Mouse (Mus musculus): ENCODE measurements around the gene Foxa3. TPM values are rescaled to one million over a fixed set of nuclear protein-coding genes. Genes with fewer than 3 reads are reported as not detected.

Foxa3 gene
- polyA plus RNA-seq, 1 experiment from 2014 or later: 45.8 TPM

- no peak overlapping the region for H3K27ac ChIP-seq (replicated peaks)
- H3K36me3 ChIP-seq (replicated peaks): peaks cover 10% of the 10 kb centered on the region
- no peaks in the 10 kb centered on the region for H3K9me3 ChIP-seq (replicated peaks)
- no peak overlapping the region for H3K9ac ChIP-seq
- no peaks in the 10 kb centered on the region for H3K27me3 ChIP-seq
- 0 out of 2 replicates have a peak overlapping the region, but pooled peaks have one; percentile 83 for H3K4me3 ChIP-seq (replicated peaks)
- ATAC-seq (ENCODE audit: insufficient read depth): no peak
- peak overlapping the region; percentile 99 for H3K4me2 ChIP-seq
- WGBS (ENCODE audit: insufficient replicate concordance): 4% methylated on average over 12 of the region's 12 CpGs
- H3K4me1 ChIP-seq (replicated peaks): peaks cover 75% of the 10 kb centered on the region
Observed at GRCm38 (mm10) chr7:19006476-19006875, 16.9 kb downstream of the Foxa3 start.

GRCm38 (mm10) chr7:19005417-19006121, 17.8 kb downstream of the Foxa3 start:
- 71% methylated on average over 34 of the region's 34 CpGs for WGBS (ENCODE audit: insufficient replicate concordance)
- H3K27me3 ChIP-seq: no peaks in the 10 kb centered on the region
- peak overlapping the region; percentile 83 for H3K4me3 ChIP-seq (replicated peaks)
- H3K4me1 ChIP-seq (replicated peaks): peaks cover 77% of the 10 kb centered on the region
- H3K4me2 ChIP-seq: peak overlapping the region; percentile 99
- H3K36me3 ChIP-seq (replicated peaks): peaks cover 10% of the 10 kb centered on the region
- ATAC-seq (ENCODE audit: insufficient read depth): no peak
- no peak overlapping the region for H3K27ac ChIP-seq (replicated peaks)
- H3K9ac ChIP-seq: peak overlapping the region; percentile 84; the same call in 1 of the 2 replicates
- no peaks in the 10 kb centered on the region for H3K9me3 ChIP-seq (replicated peaks)

GRCm38 (mm10) chr7:19004631-19005079, 18.7 kb downstream of the Foxa3 start:
- Histone ChIP-seq H3K4me2 (peak overlapping the region; percentile 99), H3K4me3 (replicated peaks) (peak overlapping the region; percentile 83), H3K4me1 (replicated peaks) (peaks cover 75% of the 10 kb centered on the region), H3K27me3 (no peaks in the 10 kb centered on the region), H3K9me3 (replicated peaks) (no peaks in the 10 kb centered on the region), H3K9ac (peak overlapping the region; percentile 84), H3K36me3 (replicated peaks) (peaks cover 10% of the 10 kb centered on the region), H3K27ac (replicated peaks) (peak overlapping the region; percentile 92)
- WGBS (ENCODE audit: insufficient replicate concordance): 16% methylated on average over 34 of the region's 34 CpGs
- ATAC-seq (ENCODE audit: insufficient read depth): no peak

GRCm38 (mm10) chr7:19003902-19004630, 19.3 kb downstream of the Foxa3 start, which contains the start of gene Irf2bp1:
Gene Irf2bp1, plus strand, starts transcription at chr7:19004044.
- ATAC-seq (ENCODE audit: insufficient read depth): peak; percentile 56
- Histone ChIP-seq H3K9ac (peak within 1 kb of the TSS; percentile 84), H3K27ac (replicated peaks) (peak within 1 kb of the TSS; percentile 92), H3K36me3 (replicated peaks) (peaks cover 10% of the 10 kb centered on the region), H3K4me2 (peak within 1 kb of the TSS; percentile 99), H3K27me3 (no peaks in the 10 kb centered on the region), H3K9me3 (replicated peaks) (no peaks in the 10 kb centered on the region), H3K4me3 (replicated peaks) (peak within 1 kb of the TSS; percentile 83), H3K4me1 (replicated peaks) (peaks cover 69% of the 10 kb centered on the region)
- under 1% methylated on average over 79 of the region's 90 CpGs for WGBS (ENCODE audit: insufficient replicate concordance)

GRCm38 (mm10) chr7:19002848-19003498, 20.4 kb downstream of the Foxa3 start:
- H3K27me3 ChIP-seq: no peaks in the 10 kb centered on the region
- H3K27ac ChIP-seq (replicated peaks): peak overlapping the region; percentile 92
- H3K9ac ChIP-seq: peak overlapping the region; percentile 56
- ATAC-seq (ENCODE audit: insufficient read depth): peak; percentile 56
- under 1% methylated on average over 17 of the region's 17 CpGs for WGBS (ENCODE audit: insufficient replicate concordance)
- peak overlapping the region; percentile 61 for H3K4me3 ChIP-seq (replicated peaks)
- H3K36me3 ChIP-seq (replicated peaks): peaks cover 10% of the 10 kb centered on the region
- peak overlapping the region; percentile 99 for H3K4me2 ChIP-seq
- H3K4me1 ChIP-seq (replicated peaks): peaks cover 62% of the 10 kb centered on the region
- no peaks in the 10 kb centered on the region for H3K9me3 ChIP-seq (replicated peaks)

- Histone ChIP-seq H3K9ac (peak overlapping the region; percentile 56; the same call in 1 of the 2 replicates), H3K27me3 (no peaks in the 10 kb centered on the region)
- WGBS (ENCODE audit: insufficient replicate concordance): 26% methylated on average over 4 of the region's 4 CpGs
Observed at GRCm38 (mm10) chr7:19002115-19002514, 21.2 kb downstream of the Foxa3 start.

GRCm38 (mm10) chr7:19001807-19002085, 21.6 kb downstream of the Foxa3 start:
- Histone ChIP-seq H3K4me3 (replicated peaks) (peak overlapping the region; percentile 55; the same call in 1 of the 2 replicates), H3K27ac (replicated peaks) (peak overlapping the region; percentile 92)
- 66% methylated on average over 3 of the region's 3 CpGs for WGBS (ENCODE audit: insufficient replicate concordance)

More at GRCm38 (mm10) chr7:19002115-19002514, 21.2 kb downstream of the Foxa3 start:
- no peak for ATAC-seq (ENCODE audit: insufficient read depth)
- no peaks in the 10 kb centered on the region for H3K9me3 ChIP-seq (replicated peaks)
- peak overlapping the region; percentile 99 for H3K4me2 ChIP-seq
- H3K27ac ChIP-seq (replicated peaks): peak overlapping the region; percentile 92
- H3K36me3 ChIP-seq (replicated peaks): peaks cover 14% of the 10 kb centered on the region
- H3K4me1 ChIP-seq (replicated peaks): peaks cover 62% of the 10 kb centered on the region
- peak overlapping the region; percentile 61 for H3K4me3 ChIP-seq (replicated peaks)

GRCm38 (mm10) chr7:19001066-19001806, 22.1 kb downstream of the Foxa3 start:
- Histone ChIP-seq H3K27ac (replicated peaks) (peak overlapping the region; percentile 92), H3K4me2 (peak overlapping the region; percentile 99), H3K9me3 (replicated peaks) (no peaks in the 10 kb centered on the region), H3K36me3 (replicated peaks) (peaks cover 14% of the 10 kb centered on the region), H3K27me3 (no peaks in the 10 kb centered on the region), H3K4me3 (replicated peaks) (peak overlapping the region; percentile 55), H3K4me1 (replicated peaks) (peaks cover 60% of the 10 kb centered on the region), H3K9ac (peak overlapping the region; percentile 54)
- WGBS (ENCODE audit: insufficient replicate concordance): 17% methylated on average over 18 of the region's 18 CpGs
- ATAC-seq (ENCODE audit: insufficient read depth): no peak

More at GRCm38 (mm10) chr7:19001807-19002085, 21.6 kb downstream of the Foxa3 start:
- H3K4me1 ChIP-seq (replicated peaks): peaks cover 62% of the 10 kb centered on the region
- H3K36me3 ChIP-seq (replicated peaks): peaks cover 14% of the 10 kb centered on the region
- 0 out of 2 replicates have a peak overlapping the region, but pooled peaks have one; percentile 54 for H3K9ac ChIP-seq
- H3K4me2 ChIP-seq: peak overlapping the region; percentile 99
- no peaks in the 10 kb centered on the region for H3K27me3 ChIP-seq
- no peak for ATAC-seq (ENCODE audit: insufficient read depth)
- no peaks in the 10 kb centered on the region for H3K9me3 ChIP-seq (replicated peaks)

GRCm38 (mm10) chr7:19000421-19000820, 22.9 kb downstream of the Foxa3 start:
- Histone ChIP-seq H3K4me3 (replicated peaks) (peak overlapping the region; percentile 55), H3K9ac (peak overlapping the region; percentile 54), H3K27me3 (no peaks in the 10 kb centered on the region), H3K36me3 (replicated peaks) (peaks cover 6% of the 10 kb centered on the region; the same call in 1 of the 2 replicates), H3K4me1 (replicated peaks) (peaks cover 52% of the 10 kb centered on the region), H3K27ac (replicated peaks) (peak overlapping the region; percentile 92), H3K4me2 (peak overlapping the region; percentile 99), H3K9me3 (replicated peaks) (no peaks in the 10 kb centered on the region)
- 21% methylated on average over 10 of the region's 10 CpGs for WGBS (ENCODE audit: insufficient replicate concordance)
- no peak for ATAC-seq (ENCODE audit: insufficient read depth)

- Histone ChIP-seq H3K4me3 (replicated peaks) (no peak overlapping the region), H3K27ac (replicated peaks) (no peak overlapping the region), H3K9ac (no peak overlapping the region), H3K4me2 (no peak overlapping the region), H3K4me1 (replicated peaks) (peaks cover 37% of the 10 kb centered on the region), H3K36me3 (replicated peaks) (peaks cover 3% of the 10 kb centered on the region; the same call in 1 of the 2 replicates), H3K27me3 (peaks cover 4% of the 10 kb centered on the region), H3K9me3 (replicated peaks) (no peaks in the 10 kb centered on the region)
- no peak for ATAC-seq (ENCODE audit: insufficient read depth)
- 55% methylated on average over 9 of the region's 9 CpGs for WGBS (ENCODE audit: insufficient replicate concordance)
Observed at GRCm38 (mm10) chr7:18998835-18999234, 24.5 kb downstream of the Foxa3 start.

Data from liver, embryonic 15.5 days (tissue).